8 mouse cellular contexts compared by ENCODE assay signal in genomic region chr8:70166504-70167110, GRCm38 (mm10). TPM values are rescaled to one million over a fixed set of nuclear protein-coding genes. Genes with fewer than 3 reads are reported as not detected.
DNase-seq lines count a peak whose midpoint lies in the region; ATAC-seq and TF ChIP-seq lines count a peak whose summit lies in the region.

No protein-coding gene starts in this region.

- in situ Hi-C loops in Patski (cut with MboI; ENCODE audit: low pct_unique_long_range_greater_than_20kb): loop anchor here (25.0 kb wide), 1 partner anchor 254 kb away; the partner anchor contains the start of genes Ndufa13, Tssk6 and Yjefn3

- 2% methylated on average over 21 of the region's 21 CpGs for WGBS in forebrain, embryonic 16.5 days

- POLR2A ChIA-PET in Patski (lab: Charles Lee): interaction anchor here (0.5 kb wide), 1 partner anchor 130 kb away, joined by 4 read pairs; no protein-coding TSS in a partner anchor

- TF ChIP-seq CTCF in Patski (IDR thresholded peaks at IDR 0.05): no peak

- ATAC-seq in Patski: peak; percentile 48
- peak; percentile 82 for ATAC-seq in forebrain, embryonic 16.5 days
- ATAC-seq in hematopoietic stem cell, adult 5-6 weeks (replicated peaks in 1 of 2; ENCODE audit: insufficient read depth in 1 of 2, low FRiP score in 2 of 2, low TSS enrichment in 1 of 2, low read depth in 1 of 2, poor library complexity in 2 of 2, severe bottlenecking in 2 of 2): peak; percentile 76 to 83

- peaks cover 7% of the 10 kb centered on the region for H3K27me3 ChIP-seq in Patski
- no peaks in the 10 kb centered on the region for H3K27me3 ChIP-seq in forebrain, embryonic 16.5 days (replicated peaks; ENCODE audit: control insufficient read depth, insufficient read depth, low read length)
- peaks cover 50% of the 10 kb centered on the region for H3K27me3 ChIP-seq in megakaryocyte, embryonic 14.5 days (replicated peaks)

- H3K27ac ChIP-seq in forebrain, embryonic 16.5 days (ENCODE audit: low read length): no peak overlapping the region

- H3K9me3 ChIP-seq in forebrain, embryonic 16.5 days (ENCODE audit: control insufficient read depth, low read length): no peaks in the 10 kb centered on the region
- no peaks in the 10 kb centered on the region for H3K9me3 ChIP-seq in megakaryocyte, embryonic 14.5 days

- CTCF ChIA-PET in Patski (lab: Charles Lee): interaction anchor here (0.7 to 1.0 kb wide), 4 partner anchors 12 to 36 kb away, joined by 3 read pairs; no protein-coding TSS in a partner anchor

- no peak for DNase-seq in Patski (ENCODE audit: low read depth, low spot score)
- DNase-seq in cerebellum, adult 18-20 months: peak; percentile 66 to 79
- DNase-seq in layer of hippocampus, postnatal 36 days: peak; percentile 39 to 50
- peak; percentile 69 for DNase-seq in right cerebral cortex, postnatal 14 days
- peak; percentile 57 to 81 for DNase-seq in urinary bladder, postnatal 4 days (ENCODE audit: low spot score in 2 of 2)

- peaks cover 9% of the 10 kb centered on the region for H3K4me1 ChIP-seq in forebrain, embryonic 16.5 days (replicated peaks; ENCODE audit: control insufficient read depth, insufficient read depth, low read length)
- peaks cover 35% of the 10 kb centered on the region for H3K4me1 ChIP-seq in megakaryocyte, embryonic 14.5 days

- H3K36me3 ChIP-seq in forebrain, embryonic 16.5 days (ENCODE audit: control insufficient read depth, insufficient read depth): no peaks in the 10 kb centered on the region
- H3K36me3 ChIP-seq in megakaryocyte, embryonic 14.5 days (replicated peaks; ENCODE audit: low read length): no peaks in the 10 kb centered on the region

- peak overlapping the region; percentile 16 for H3K4me3 ChIP-seq in forebrain, embryonic 16.5 days (replicated peaks; ENCODE audit: low read length)
- peak overlapping the region; percentile 87 for H3K4me3 ChIP-seq in megakaryocyte, embryonic 14.5 days (replicated peaks)

- H3K4me2 ChIP-seq in forebrain, embryonic 16.5 days (ENCODE audit: low read length): peak overlapping the region; percentile 47

- H3K9ac ChIP-seq in forebrain, embryonic 16.5 days (replicated peaks; ENCODE audit: low read depth, low read length): peak overlapping the region; percentile 50

RNA-seq across cellular contexts. Expression of gene Tmem161a, which starts 5.5 kb away (rescaled TPM):
- polyA plus RNA-seq in Patski (2021): 64.9 TPM
- polyA plus RNA-seq in forebrain, embryonic 16.5 days (2015; fragmentation: Nextera tagmentation; extraction: Ambion mirVana): 58.4 and 67.7 TPM in 2 replicates
- total RNA-seq in hematopoietic stem cell, adult 5-6 weeks (2017): 10.8 and 17.1 TPM in 2 replicates
- 10 to 100 TPM; 43.5 to 57.1 TPM for total RNA-seq in layer of hippocampus, postnatal 36 days (2021)
- 63.2 and 162 TPM in 2 replicates for polyA plus RNA-seq in megakaryocyte, embryonic 14.5 days (2012; ENCODE audit: insufficient read depth, low replicate concordance)

RNA-seq across cellular contexts. Expression of gene Mef2b, which starts 27.1 kb away (rescaled TPM):
- polyA plus RNA-seq in Patski (2021): 0.54 TPM
- polyA plus RNA-seq in forebrain, embryonic 16.5 days (2015; fragmentation: Nextera tagmentation; extraction: Ambion mirVana): 0.34 and 0.81 TPM in 2 replicates
- 0.25 TPM in 1 of 2 replicates, not detected in the other for total RNA-seq in hematopoietic stem cell, adult 5-6 weeks (2017)
- under 1 TPM; 0.27 to 0.38 TPM for total RNA-seq in layer of hippocampus, postnatal 36 days (2021)
- 1.3 and 1.9 TPM in 2 replicates for polyA plus RNA-seq in megakaryocyte, embryonic 14.5 days (2012; ENCODE audit: insufficient read depth, low replicate concordance)

RNA-seq across cellular contexts. Expression of gene Borcs8, which starts 27.3 kb away (rescaled TPM):
- 80.3 TPM for polyA plus RNA-seq in Patski (2021)
- polyA plus RNA-seq in forebrain, embryonic 16.5 days (2015; fragmentation: Nextera tagmentation; extraction: Ambion mirVana): 48.1 and 60.0 TPM in 2 replicates
- 39.0 and 43.0 TPM in 2 replicates for total RNA-seq in hematopoietic stem cell, adult 5-6 weeks (2017)
- 10 to 100 TPM; 43.9 to 50.8 TPM for total RNA-seq in layer of hippocampus, postnatal 36 days (2021)
- 20.7 and 53.5 TPM in 2 replicates for polyA plus RNA-seq in megakaryocyte, embryonic 14.5 days (2012; ENCODE audit: insufficient read depth, low replicate concordance)

RNA-seq across cellular contexts. Expression of gene Rfxank, which starts 27.7 kb away (rescaled TPM):
- 19.6 TPM for polyA plus RNA-seq in Patski (2021)
- polyA plus RNA-seq in forebrain, embryonic 16.5 days (2015; fragmentation: Nextera tagmentation; extraction: Ambion mirVana): 10.5 and 14.4 TPM in 2 replicates
- total RNA-seq in hematopoietic stem cell, adult 5-6 weeks (2017): 6.8 and 22.8 TPM in 2 replicates
- 10 to 100 TPM; 14.0 to 15.3 TPM for total RNA-seq in layer of hippocampus, postnatal 36 days (2021)
- polyA plus RNA-seq in megakaryocyte, embryonic 14.5 days (2012; ENCODE audit: insufficient read depth, low replicate concordance): 8.9 and 18.5 TPM in 2 replicates

RNA-seq across cellular contexts. Expression of gene Nr2c2ap, which starts 35.5 kb away (rescaled TPM):
- polyA plus RNA-seq in Patski (2021): 35.1 TPM
- polyA plus RNA-seq in forebrain, embryonic 16.5 days (2015; fragmentation: Nextera tagmentation; extraction: Ambion mirVana): 44.0 and 44.8 TPM in 2 replicates
- total RNA-seq in hematopoietic stem cell, adult 5-6 weeks (2017): 11.4 and 13.9 TPM in 2 replicates
- 10 to 100 TPM; 25.4 to 30.5 TPM for total RNA-seq in layer of hippocampus, postnatal 36 days (2021)
- 14.3 TPM in 1 of 2 replicates, not detected in the other for polyA plus RNA-seq in megakaryocyte, embryonic 14.5 days (2012; ENCODE audit: insufficient read depth, low replicate concordance)
